Mouse (Mus musculus) gastrocnemius, adult 18-20 months (tissue): ENCODE data around the gene Kazald1. TPM values are rescaled to one million over a fixed set of nuclear protein-coding genes. Genes with fewer than 3 reads are reported as not detected.
A peak's percentile ranks its signal among the peaks of the same experiment; 100 is the strongest.
"Not testable (repeated sequence)": the region's sequence is repeated elsewhere in the genome, so short reads cannot be mapped to it uniquely, and the experiment has no call there.

ENCODE experiments used
- DNase-seq: peaks from one replicate; pipeline ENCODE4 v3.0.0; 2021; ENCODE audit warnings: low spot score
- long read RNA-seq, 2 experiments: library from polyadenylated mRNA; stranded (forward); transcript quantifications; one replicate each; pipeline ENCODE4 v2.0.0; 2021
- total RNA-seq, 2 experiments: library from RNA; stranded (reverse); gene quantifications; 2 replicates each; pipeline ENCODE4 v1.2.3; 2021

Gene Kazald1
- total RNA-seq: 10 to 100 TPM in 1 of 2 experiments, 1 to 10 TPM in 1; 6.3 to 11.2 TPM
- long read RNA-seq, experiment 1, partial matches to known transcripts: 21 of 22 reads
- long read RNA-seq, experiment 1, other reads (novel, unspliced or antisense): 1 of 22 reads
- long read RNA-seq, experiment 2, partial matches to known transcripts: 22 of 23 reads
- long read RNA-seq, experiment 2, other reads (novel, unspliced or antisense): 1 of 23 reads

- DNase-seq: peak; percentile 96
Observed at GRCm38 (mm10) chr19:45074580-45075322, at the start of gene Kazald1. Kazald1 (plus strand) TSS chr19:45075241.

GRCm38 (mm10) chr19:45025937-45026568, 49.0 kb upstream of the Kazald1 start:
- DNase-seq: no peak

- peak; percentile 80 for DNase-seq
Observed at GRCm38 (mm10) chr19:45026958-45027670, 47.9 kb upstream of the Kazald1 start.

GRCm38 (mm10) chr19:45027848-45028247, 47.2 kb upstream of the Kazald1 start:
- no peak for DNase-seq

GRCm38 (mm10) chr19:45028746-45029145, 46.3 kb upstream of the Kazald1 start:
- no peak for DNase-seq

GRCm38 (mm10) chr19:45029571-45029970, 45.5 kb upstream of the Kazald1 start:
- DNase-seq: no peak

- DNase-seq: peak; percentile 58
Observed at GRCm38 (mm10) chr19:45030111-45030510, 44.9 kb upstream of the Kazald1 start.

GRCm38 (mm10) chr19:45030746-45031693, 44.0 kb upstream of the Kazald1 start:
- peak; percentile 85 for DNase-seq

GRCm38 (mm10) chr19:45031780-45032179, 43.3 kb upstream of the Kazald1 start:
- DNase-seq: peak; percentile 86

- no peak for DNase-seq
Observed at GRCm38 (mm10) chr19:45032570-45033332, 42.3 kb upstream of the Kazald1 start.

- DNase-seq: peak; percentile 77
Observed at GRCm38 (mm10) chr19:45036867-45037266, 38.2 kb upstream of the Kazald1 start.

- DNase-seq: not testable (repeated sequence)
Observed at GRCm38 (mm10) chr19:45038198-45038597, 36.8 kb upstream of the Kazald1 start.

GRCm38 (mm10) chr19:45040214-45040613, 34.8 kb upstream of the Kazald1 start:
- DNase-seq: no peak

- DNase-seq: no peak
Observed at GRCm38 (mm10) chr19:45044389-45044927, 30.6 kb upstream of the Kazald1 start.

- peak; percentile 79 for DNase-seq
Observed at GRCm38 (mm10) chr19:45045236-45045635, 29.8 kb upstream of the Kazald1 start.

- DNase-seq: no peak
Observed at GRCm38 (mm10) chr19:45045651-45046050, 29.4 kb upstream of the Kazald1 start, which contains the start of gene Pdzd7. Pdzd7 (minus strand) TSS chr19:45045717.

- peak; percentile 89 for DNase-seq
Observed at GRCm38 (mm10) chr19:45046523-45047321, 28.3 kb upstream of the Kazald1 start.

GRCm38 (mm10) chr19:45047417-45047934, 27.6 kb upstream of the Kazald1 start, which contains the start of gene Sfxn3:
Sfxn3 (plus strand) TSS chr19:45047503.
- DNase-seq: peak; percentile 96
